Mouse (Mus musculus) liver, embryonic 14.5 days (tissue): ENCODE measurements at regions not wholly inside any gene's neighbourhood (a gene's known extent, or its start where the extent isn't known, plus 50 kb on each side); places are given as distances from the start of the nearest gene placed in this dataset.

ENCODE experiments used
- CTCF ChIP-seq: IDR thresholded peaks from 2 replicates; pipeline ENCODE4 v1.5.1; 2016; ENCODE audit warnings: antibody characterized with exemption, low read depth, control low read depth
- EP300 ChIP-seq: IDR thresholded peaks from 2 replicates; pipeline ENCODE4 v1.6.1; 2016; ENCODE audit warnings: antibody characterized with exemption, low read depth

DNA sequence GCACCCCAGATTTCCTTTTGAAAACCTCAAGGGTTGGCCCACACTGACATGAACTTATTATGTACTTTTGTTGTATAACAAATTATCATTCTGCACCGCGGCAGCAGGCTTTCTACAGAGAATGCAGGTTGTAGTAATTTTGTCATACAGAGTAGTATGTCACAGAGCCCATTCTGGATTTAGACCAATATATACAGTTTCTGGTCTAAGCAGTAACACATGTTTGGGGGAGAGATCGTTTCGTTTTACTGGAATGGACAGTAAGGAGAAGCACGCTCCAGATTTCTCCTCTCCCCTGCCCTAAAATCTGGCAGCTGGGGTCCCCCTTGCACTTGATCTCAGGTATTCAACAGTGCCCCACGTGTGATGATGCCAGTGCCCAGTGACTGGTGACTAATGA, 76.0 kb upstream of the Smim23 start:
- TF ChIP-seq EP300: no peak
- TF ChIP-seq CTCF: no peak
